Mouse (Mus musculus) frontal cortex, adult 2 months (tissue): Measurements from ENCODE around the gene Cc2d2a. TPM values are rescaled to one million over a fixed set of nuclear protein-coding genes. Genes with fewer than 3 reads are reported as not detected.
A peak's percentile ranks its signal among the peaks of the same experiment; 100 is the strongest.

Experiments
- DNase-seq, 2 experiments: peaks; one replicate each; pipeline ENCODE4 v3.0.0; 2022; ENCODE audit warnings: low spot score in 1 of 2; ENCODE audit errors: extremely low spot score in 1 of 2
- polyA plus RNA-seq: library from polyadenylated mRNA; depleted of rRNA; stranded (reverse); fragments of >200 nt; gene quantifications from 2 replicates; pipeline ENCODE4 v1.2.3, GENCODE M21; 2012

Gene Cc2d2a
- polyA plus RNA-seq, 1 experiment, result 17.4 TPM

DNA sequence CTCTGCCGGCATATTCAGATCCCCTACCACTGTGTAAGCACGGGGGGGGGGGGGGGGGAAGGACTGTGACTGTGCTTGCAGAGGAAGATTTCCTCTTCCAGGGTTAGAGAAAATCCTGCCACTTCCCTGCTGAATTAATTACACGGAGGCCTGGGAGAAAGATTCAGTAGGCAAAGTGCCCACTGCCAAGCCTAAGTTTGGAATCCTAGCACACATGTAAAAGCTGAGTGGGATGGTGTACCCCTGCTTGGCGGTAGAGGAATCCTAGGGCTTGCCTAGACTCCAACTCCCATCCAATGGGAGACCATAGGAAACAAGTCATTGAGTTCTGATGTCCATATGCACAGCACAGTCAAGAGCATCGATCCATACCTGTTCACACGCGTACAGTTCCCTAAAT, 61.7 kb downstream of the Cc2d2a start:
- peak in 1 of 2 experiments; percentile 38 for DNase-seq

- peak in 1 of 2 experiments; percentile 50 for DNase-seq
Observed at GRCm38 (mm10) chr5:43728375-43729165, 66.4 kb downstream of the Cc2d2a start.

DNA sequence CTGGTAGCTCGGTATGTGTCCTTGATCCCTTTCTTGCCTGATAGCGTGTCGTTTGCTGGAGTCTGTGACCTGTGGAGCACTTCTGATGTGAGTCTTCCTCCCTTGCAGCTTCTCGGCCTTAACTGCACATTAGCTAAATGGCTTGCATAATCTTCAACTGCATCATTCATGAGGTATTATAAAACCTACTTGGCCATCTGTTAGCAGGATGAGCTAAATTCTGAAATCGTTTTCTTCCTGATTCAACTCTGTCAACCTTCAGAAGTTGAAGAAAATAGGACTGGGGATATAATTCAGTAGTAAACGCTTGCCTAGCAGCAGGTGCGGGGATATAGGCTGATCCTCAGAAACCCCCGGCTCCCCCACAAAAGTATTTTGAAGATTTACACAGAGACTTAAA, 70.2 kb downstream of the Cc2d2a start:
- DNase-seq, result peak; percentile 44 to 72

- DNase-seq, result no peak
Observed at GRCm38 (mm10) chr5:43744187-43744586, 82.0 kb downstream of the Cc2d2a start.

- no peak for DNase-seq
Observed at GRCm38 (mm10) chr5:43745156-43745555, 83.0 kb downstream of the Cc2d2a start.

DNA sequence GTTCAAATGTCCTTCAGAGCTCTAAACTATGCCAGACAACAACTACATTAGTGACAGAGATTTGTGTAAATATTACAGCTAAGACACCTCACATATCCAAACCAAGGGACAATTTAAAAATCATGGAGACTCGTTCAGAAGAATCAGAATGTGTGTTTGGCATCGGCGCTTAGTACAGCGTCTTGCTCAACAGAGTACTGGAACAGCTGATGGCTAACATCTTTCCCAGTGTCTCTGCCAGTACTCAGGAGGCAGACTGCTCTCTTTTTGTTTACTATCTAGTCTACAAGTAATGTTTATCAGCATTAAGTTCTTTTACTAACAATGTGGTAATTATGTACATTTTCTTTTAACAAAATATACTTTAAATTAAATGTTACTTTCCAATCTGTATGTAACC, 85.9 kb downstream of the Cc2d2a start:
- DNase-seq, result no peak

- no peak for DNase-seq
Observed at GRCm38 (mm10) chr5:43749092-43749491, 86.9 kb downstream of the Cc2d2a start.

GRCm38 (mm10) chr5:43770618-43771354, 108.6 kb downstream of the Cc2d2a start:
- peak; percentile 12 to 57 for DNase-seq

DNA sequence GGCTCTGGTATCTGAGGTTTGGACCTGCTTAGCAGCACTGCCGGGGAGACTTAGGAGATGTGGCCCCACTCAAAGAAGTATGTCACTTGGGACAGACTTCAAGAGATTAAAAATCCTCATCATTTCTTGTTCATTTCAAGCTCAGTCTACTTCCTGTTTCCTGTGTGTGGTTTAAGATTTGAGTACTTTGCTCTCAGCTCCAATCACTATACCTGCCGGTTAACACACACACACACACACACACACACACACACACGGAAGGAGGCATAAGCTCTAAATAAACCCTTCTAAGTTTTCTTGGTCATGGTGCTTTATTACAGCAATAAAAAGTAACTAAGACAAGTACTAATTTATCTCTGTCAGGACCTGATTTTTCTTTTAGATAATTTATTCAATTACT, 109.4 kb downstream of the Cc2d2a start:
- no peak for DNase-seq

GRCm38 (mm10) chr5:43776407-43776806, 114.3 kb downstream of the Cc2d2a start:
- no peak for DNase-seq

DNA sequence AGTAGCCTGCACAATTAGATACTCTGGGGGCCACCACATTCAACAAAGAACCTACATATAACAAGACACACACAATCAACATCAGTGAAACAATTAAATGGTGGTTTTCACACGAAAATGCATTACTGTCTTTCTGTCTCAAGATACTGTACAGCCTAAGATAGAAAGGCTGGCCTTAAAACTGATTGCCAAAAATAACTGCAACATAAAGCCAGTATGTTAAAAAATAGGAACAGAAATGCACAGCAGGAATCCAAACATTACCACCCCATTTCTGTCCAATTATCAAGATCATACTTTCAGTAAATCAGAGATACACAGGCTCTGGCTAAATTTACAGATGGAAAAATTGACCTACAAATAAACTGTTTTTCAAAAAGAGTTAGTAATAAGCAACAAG, 114.8 kb downstream of the Cc2d2a start:
- DNase-seq, result no peak

DNA sequence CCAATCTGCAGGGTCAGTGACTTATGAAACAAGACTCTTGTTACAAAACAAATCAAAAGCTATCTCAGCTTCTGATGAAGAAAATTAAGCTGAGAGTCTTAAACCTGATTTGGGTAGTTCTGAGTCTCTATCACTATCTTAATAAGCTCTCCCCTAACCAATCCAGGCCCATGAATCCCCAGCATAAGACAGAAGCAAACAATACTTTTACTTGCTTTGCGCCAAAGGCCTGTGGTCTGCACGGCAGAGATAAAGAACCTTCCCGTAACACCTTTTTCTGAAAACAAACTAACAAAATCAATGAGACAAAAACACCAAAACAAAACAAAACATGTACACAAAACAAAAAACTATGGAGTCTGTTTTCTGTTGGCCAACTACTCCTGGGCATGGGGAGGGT, 116.4 kb downstream of the Cc2d2a start:
- no peak for DNase-seq

DNA sequence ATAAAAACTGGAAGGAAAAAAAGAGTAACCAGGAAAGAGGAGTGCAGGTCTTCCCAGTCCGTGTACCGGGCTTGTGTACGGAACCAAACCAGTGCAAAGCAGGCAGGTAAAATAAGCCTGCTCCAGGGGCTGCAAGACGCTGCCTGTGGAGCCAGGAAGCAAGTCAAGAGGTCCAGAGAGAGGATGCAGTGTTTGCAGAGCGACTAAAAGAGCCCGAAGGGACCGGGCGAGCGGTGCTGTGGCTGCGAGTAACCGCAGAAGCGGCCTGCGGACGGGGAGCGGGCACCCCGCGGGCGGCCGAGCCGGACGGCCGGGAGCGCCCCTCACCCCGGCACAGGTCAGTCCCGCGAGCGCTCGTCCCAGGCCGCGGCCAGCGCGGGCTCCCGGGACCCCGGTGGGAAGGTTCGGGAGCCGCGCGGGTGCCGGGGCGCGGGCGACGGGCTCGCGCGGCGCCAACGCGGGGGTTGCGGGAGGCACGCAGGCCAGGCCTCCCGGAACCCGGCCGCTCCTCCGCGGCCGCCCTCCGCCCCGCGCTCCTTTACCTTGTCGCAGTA, 119.4 kb downstream of the Cc2d2a start:
- DNase-seq, result peak in 1 of 2 experiments; percentile 20

- peak; percentile 28 to 76 for DNase-seq
Observed at GRCm38 (mm10) chr5:43781977-43782930, 120.1 kb downstream of the Cc2d2a start.

DNA sequence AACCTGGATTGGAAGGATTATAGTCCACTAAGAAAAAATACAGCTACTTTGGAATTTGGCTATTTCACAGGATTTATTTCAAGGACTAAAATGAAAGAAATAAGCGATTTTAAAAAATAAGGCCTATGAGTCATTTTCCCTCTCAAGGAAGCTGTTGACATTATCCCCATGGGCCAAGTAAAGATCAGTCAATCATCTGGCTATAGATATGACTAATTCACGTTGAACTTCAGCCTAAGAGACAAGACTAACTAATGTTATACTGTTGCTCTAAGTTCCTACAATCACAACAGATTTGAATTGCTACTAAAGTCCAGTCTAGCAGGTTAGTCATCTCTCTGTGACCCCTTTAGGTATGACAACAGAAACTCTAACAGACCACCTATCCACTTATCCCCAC, 121.8 kb downstream of the Cc2d2a start:
- DNase-seq, result no peak

GRCm38 (mm10) chr5:43786607-43787006, 124.5 kb downstream of the Cc2d2a start:
- DNase-seq, result no peak

DNA sequence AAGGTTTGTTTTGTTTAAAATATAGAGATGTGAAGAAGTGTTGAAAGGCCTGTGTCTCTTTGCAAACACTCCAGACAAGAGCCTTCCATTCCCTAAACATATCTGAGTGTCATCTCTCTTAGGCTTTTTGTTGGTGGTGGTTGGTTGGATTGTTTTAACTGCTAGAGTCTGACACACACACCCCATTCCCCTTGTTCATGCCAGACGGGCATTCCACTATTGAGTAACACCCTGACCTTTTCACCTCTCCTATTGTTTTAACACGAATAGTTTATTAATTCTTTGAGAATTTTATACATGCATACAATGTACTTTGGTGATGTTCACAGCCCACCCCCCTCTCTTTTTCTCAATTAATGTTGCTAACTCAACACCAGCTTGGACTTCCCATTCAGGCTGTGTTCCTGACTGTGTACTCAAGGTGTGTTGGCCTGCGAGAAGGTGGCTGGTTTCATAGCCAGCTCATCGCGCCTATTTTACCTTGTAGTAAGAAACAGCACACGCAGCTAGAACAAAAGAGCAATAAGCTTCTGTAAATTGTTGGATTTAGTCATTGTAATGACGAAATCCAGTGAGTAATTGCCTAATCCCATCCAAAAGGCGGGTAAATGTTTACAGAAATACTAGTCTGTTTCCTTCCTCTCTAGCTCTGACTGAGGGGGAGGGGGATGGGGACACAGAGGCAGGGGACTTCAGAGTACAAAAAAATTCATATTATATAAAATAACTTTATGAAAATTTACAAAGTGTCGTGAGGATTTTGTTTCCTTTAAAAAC, 126.0 kb downstream of the Cc2d2a start:
- DNase-seq, result no peak
